Mouse (Mus musculus): ENCODE data around the gene Galnt2. TPM values are rescaled to one million over a fixed set of nuclear protein-coding genes. Genes with fewer than 3 reads are reported as not detected.

The Galnt2 gene
- polyA plus RNA-seq, 1 experiment from 2014 or later = 57.6 TPM

GRCm38 (mm10) chr8:124284333-124284711, 53.1 kb downstream of the Galnt2 start:
- 25% methylated on average over 6 of the region's 6 CpGs for WGBS
- peak overlapping the region; percentile 57 for H3K27ac ChIP-seq (ENCODE audit: low read length)
- no peak overlapping the region for H3K4me2 ChIP-seq (replicated peaks; ENCODE audit: low read depth, low read length)

DNA sequence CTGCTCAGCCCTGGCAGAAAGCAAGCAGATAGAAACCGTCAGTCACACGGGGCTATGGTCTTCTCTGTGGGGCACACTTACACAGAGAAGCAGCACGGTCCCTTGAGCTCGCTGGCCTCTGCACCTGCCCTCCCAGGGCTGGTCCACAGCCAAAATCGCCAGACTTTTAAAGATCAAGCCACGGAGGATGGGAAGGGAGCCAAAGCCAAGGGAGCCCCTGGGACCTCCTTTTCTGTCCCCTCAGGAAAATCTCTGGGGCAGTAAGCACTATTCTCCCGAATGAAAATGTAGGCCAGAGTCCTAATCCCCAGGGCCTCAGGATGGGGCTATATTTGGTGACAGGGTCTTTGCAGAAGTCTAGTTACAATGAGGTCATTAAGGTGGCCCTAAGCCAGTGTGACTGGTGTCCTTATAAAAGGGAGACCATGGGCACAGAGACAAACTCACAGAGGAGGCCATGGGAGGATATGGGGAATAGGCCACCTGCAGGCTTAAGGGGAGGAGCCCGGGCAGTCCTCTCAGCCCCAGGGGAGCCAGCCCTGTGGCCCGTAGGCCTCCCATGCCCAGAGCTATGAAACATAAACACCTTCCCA, 53.9 kb downstream of the Galnt2 start:
- no peak for ATAC-seq (ENCODE audit: insufficient number of reproducible peaks, insufficient read depth, low FRiP score, low read depth)
- H3K36me3 ChIP-seq (ENCODE audit: control insufficient read depth, insufficient read depth, low read length) = 0 out of 2 replicates have a peak, but pooled peaks cover 3% of the 10 kb centered on the region
- WGBS = 50% methylated on average over 9 of the region's 9 CpGs
- no peak overlapping the region for H3K9ac ChIP-seq (replicated peaks; ENCODE audit: low read depth, low read length)
- H3K4me3 ChIP-seq (ENCODE audit: low read depth, low read length) = no peak overlapping the region
- peaks cover 42% of the 10 kb centered on the region for H3K4me1 ChIP-seq (ENCODE audit: control insufficient read depth, insufficient read depth, low read length)
- H3K27me3 ChIP-seq (ENCODE audit: control insufficient read depth, insufficient read depth, low read length) = no peaks in the 10 kb centered on the region
- H3K9me3 ChIP-seq (ENCODE audit: control insufficient read depth, low read depth, low read length) = no peaks in the 10 kb centered on the region
- peak overlapping the region; percentile 57; the same call in 1 of the 2 replicates for H3K27ac ChIP-seq (ENCODE audit: low read length)
- H3K4me2 ChIP-seq (replicated peaks; ENCODE audit: low read depth, low read length) = no peak overlapping the region

More at GRCm38 (mm10) chr8:124284333-124284711, 53.1 kb downstream of the Galnt2 start:
- Histone ChIP-seq H3K9ac (replicated peaks; ENCODE audit: low read depth, low read length) (no peak overlapping the region), H3K36me3 (ENCODE audit: control insufficient read depth, insufficient read depth, low read length) (0 out of 2 replicates have a peak, but pooled peaks cover 3% of the 10 kb centered on the region), H3K27me3 (ENCODE audit: control insufficient read depth, insufficient read depth, low read length) (no peaks in the 10 kb centered on the region), H3K4me1 (ENCODE audit: control insufficient read depth, insufficient read depth, low read length) (peaks cover 46% of the 10 kb centered on the region), H3K9me3 (ENCODE audit: control insufficient read depth, low read depth, low read length) (no peaks in the 10 kb centered on the region), H3K4me3 (ENCODE audit: low read depth, low read length) (no peak overlapping the region)
- peak; percentile 21; the same call in 1 of the 2 replicates for ATAC-seq (ENCODE audit: insufficient number of reproducible peaks, insufficient read depth, low FRiP score, low read depth)

- peak; percentile 16 for ATAC-seq (ENCODE audit: insufficient number of reproducible peaks, insufficient read depth, low FRiP score, low read depth)
Observed at GRCm38 (mm10) chr8:124286461-124287124, 55.4 kb downstream of the Galnt2 start.

GRCm38 (mm10) chr8:124288215-124288864, 57.1 kb downstream of the Galnt2 start:
- Histone ChIP-seq H3K9ac (replicated peaks; ENCODE audit: low read depth, low read length) (no peak overlapping the region), H3K27me3 (ENCODE audit: control insufficient read depth, insufficient read depth, low read length) (no peaks in the 10 kb centered on the region), H3K9me3 (ENCODE audit: control insufficient read depth, low read depth, low read length) (no peaks in the 10 kb centered on the region), H3K4me3 (ENCODE audit: low read depth, low read length) (no peak overlapping the region), H3K4me1 (ENCODE audit: control insufficient read depth, insufficient read depth, low read length) (peaks cover 28% of the 10 kb centered on the region), H3K27ac (ENCODE audit: low read length) (no peak overlapping the region), H3K4me2 (replicated peaks; ENCODE audit: low read depth, low read length) (no peak overlapping the region), H3K36me3 (ENCODE audit: control insufficient read depth, insufficient read depth, low read length) (0 out of 2 replicates have a peak, but pooled peaks cover 2% of the 10 kb centered on the region)
- no peak for ATAC-seq (ENCODE audit: insufficient number of reproducible peaks, insufficient read depth, low FRiP score, low read depth)
- 81% methylated on average over 4 of the region's 4 CpGs for WGBS

More at GRCm38 (mm10) chr8:124286461-124287124, 55.4 kb downstream of the Galnt2 start:
- Histone ChIP-seq H3K4me3 (ENCODE audit: low read depth, low read length) (no peak overlapping the region), H3K36me3 (ENCODE audit: control insufficient read depth, insufficient read depth, low read length) (0 out of 2 replicates have a peak, but pooled peaks cover 3% of the 10 kb centered on the region), H3K27ac (ENCODE audit: low read length) (no peak overlapping the region; the same call in 1 of the 2 replicates), H3K27me3 (ENCODE audit: control insufficient read depth, insufficient read depth, low read length) (no peaks in the 10 kb centered on the region), H3K9me3 (ENCODE audit: control insufficient read depth, low read depth, low read length) (no peaks in the 10 kb centered on the region), H3K9ac (replicated peaks; ENCODE audit: low read depth, low read length) (no peak overlapping the region), H3K4me1 (ENCODE audit: control insufficient read depth, insufficient read depth, low read length) (peaks cover 37% of the 10 kb centered on the region), H3K4me2 (replicated peaks; ENCODE audit: low read depth, low read length) (no peak overlapping the region)
- WGBS = 62% methylated on average over 4 of the region's 4 CpGs

DNA sequence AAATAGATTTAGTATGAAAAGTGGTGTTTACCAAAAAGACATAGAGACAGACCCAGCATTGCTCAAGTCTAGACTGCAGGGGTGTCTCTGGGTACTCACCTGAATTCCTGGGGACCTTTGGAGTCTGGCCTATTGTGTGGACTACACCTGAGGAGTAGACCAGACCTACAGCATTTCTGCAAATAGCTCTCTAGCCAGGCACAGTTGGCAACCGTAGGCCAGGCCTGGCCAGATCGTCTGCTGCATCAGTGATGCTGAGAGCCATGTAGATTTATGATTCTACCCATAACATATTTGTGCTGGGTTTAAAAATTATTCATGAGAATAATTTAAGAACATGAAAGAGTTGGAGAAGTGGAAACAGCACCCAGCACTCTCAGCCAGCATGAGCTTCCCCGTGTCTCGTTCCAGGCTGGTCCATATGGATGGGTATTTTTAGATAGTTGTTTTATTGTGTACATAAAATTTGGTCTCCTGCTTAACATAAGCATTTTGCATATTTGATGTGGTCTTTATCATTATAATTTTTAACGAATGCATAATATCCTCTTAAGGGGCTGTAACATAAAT, 58.4 kb downstream of the Galnt2 start:
- ATAC-seq (ENCODE audit: insufficient number of reproducible peaks, insufficient read depth, low FRiP score, low read depth) = no peak
- no peaks in the 10 kb centered on the region for H3K27me3 ChIP-seq (ENCODE audit: control insufficient read depth, insufficient read depth, low read length)
- H3K36me3 ChIP-seq (ENCODE audit: control insufficient read depth, insufficient read depth, low read length) = no peaks in the 10 kb centered on the region
- no peak overlapping the region for H3K4me2 ChIP-seq (replicated peaks; ENCODE audit: low read depth, low read length)
- no peak overlapping the region for H3K9ac ChIP-seq (replicated peaks; ENCODE audit: low read depth, low read length)
- no peak overlapping the region for H3K4me3 ChIP-seq (ENCODE audit: low read depth, low read length)
- H3K9me3 ChIP-seq (ENCODE audit: control insufficient read depth, low read depth, low read length) = no peaks in the 10 kb centered on the region
- H3K4me1 ChIP-seq (ENCODE audit: control insufficient read depth, insufficient read depth, low read length) = peaks cover 26% of the 10 kb centered on the region
- 90% methylated on average over 5 of the region's 5 CpGs for WGBS
- no peak overlapping the region for H3K27ac ChIP-seq (ENCODE audit: low read length)

DNA sequence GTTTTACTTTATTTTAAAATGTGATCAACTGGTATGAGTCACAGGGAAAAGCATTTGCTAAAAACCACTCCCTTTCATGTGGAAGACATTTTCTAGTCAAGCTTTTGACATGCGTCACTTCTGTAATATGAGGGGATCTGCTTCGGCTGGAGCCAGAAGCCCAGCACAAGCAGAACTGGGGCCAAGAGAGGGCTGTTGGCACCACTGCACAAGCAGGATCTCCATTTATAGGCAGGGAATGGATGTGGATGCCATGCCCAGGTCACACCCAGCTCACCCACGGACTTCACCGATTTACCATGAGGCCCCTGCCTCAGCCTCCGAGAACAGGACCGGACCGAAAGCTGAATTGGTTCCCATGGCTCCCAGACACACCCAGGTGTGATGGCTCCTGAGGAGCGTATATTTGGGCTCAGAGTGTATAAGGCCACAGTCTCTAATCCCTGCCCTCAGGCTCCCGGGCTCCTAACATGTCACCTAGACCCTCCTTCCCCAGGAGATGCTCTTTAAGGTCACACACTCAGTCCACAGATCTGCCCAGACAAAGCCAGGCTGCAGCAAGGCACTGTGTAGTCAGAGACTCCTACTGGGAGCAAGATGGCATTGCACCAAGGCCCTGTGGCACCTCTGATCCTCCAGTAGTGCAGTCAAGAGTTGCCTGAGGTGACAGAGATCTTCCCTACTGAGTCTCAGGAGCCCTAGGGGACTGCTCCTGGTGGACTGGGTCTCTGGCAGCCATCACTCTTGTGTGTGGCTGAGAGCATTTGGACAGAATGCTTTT, 59.9 kb downstream of the Galnt2 start:
- no peak overlapping the region for H3K4me2 ChIP-seq (replicated peaks; ENCODE audit: low read depth, low read length)
- no peak overlapping the region for H3K27ac ChIP-seq (ENCODE audit: low read length)
- peaks cover 18% of the 10 kb centered on the region for H3K4me1 ChIP-seq (ENCODE audit: control insufficient read depth, insufficient read depth, low read length)
- H3K9me3 ChIP-seq (ENCODE audit: control insufficient read depth, low read depth, low read length) = no peaks in the 10 kb centered on the region
- 89% methylated on average over 9 of the region's 9 CpGs for WGBS
- H3K4me3 ChIP-seq (ENCODE audit: low read depth, low read length) = no peak overlapping the region
- ATAC-seq (ENCODE audit: insufficient number of reproducible peaks, insufficient read depth, low FRiP score, low read depth) = no peak
- no peaks in the 10 kb centered on the region for H3K36me3 ChIP-seq (ENCODE audit: control insufficient read depth, insufficient read depth, low read length)
- H3K27me3 ChIP-seq (ENCODE audit: control insufficient read depth, insufficient read depth, low read length) = no peaks in the 10 kb centered on the region
- H3K9ac ChIP-seq (replicated peaks; ENCODE audit: low read depth, low read length) = no peak overlapping the region

DNA sequence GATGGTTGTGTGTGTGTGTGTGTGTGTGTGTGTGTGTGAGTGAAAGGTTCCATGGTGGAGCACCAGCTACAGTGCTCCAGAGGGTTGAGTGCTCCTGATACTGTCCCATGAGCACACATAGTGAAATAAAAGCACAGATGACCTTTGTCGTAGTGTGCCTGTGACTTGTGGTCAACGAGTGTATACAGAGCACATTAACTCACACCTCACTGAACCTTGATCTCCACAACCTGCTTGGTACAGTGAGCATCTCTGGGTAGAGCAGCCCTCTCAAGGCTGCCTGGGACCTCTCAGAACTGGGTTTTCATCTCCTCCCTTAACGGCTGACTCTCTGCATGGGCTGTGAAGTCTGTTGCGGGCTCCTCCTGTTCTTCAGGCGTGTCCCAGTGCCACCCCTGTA, 60.5 kb downstream of the Galnt2 start:
- Histone ChIP-seq H3K36me3 (ENCODE audit: control insufficient read depth, insufficient read depth, low read length) (no peaks in the 10 kb centered on the region), H3K27me3 (ENCODE audit: control insufficient read depth, insufficient read depth, low read length) (no peaks in the 10 kb centered on the region), H3K4me2 (replicated peaks; ENCODE audit: low read depth, low read length) (no peak overlapping the region), H3K9me3 (ENCODE audit: control insufficient read depth, low read depth, low read length) (no peaks in the 10 kb centered on the region), H3K4me1 (ENCODE audit: control insufficient read depth, insufficient read depth, low read length) (peaks cover 16% of the 10 kb centered on the region), H3K4me3 (ENCODE audit: low read depth, low read length) (no peak overlapping the region), H3K9ac (replicated peaks; ENCODE audit: low read depth, low read length) (no peak overlapping the region), H3K27ac (ENCODE audit: low read length) (no peak overlapping the region)
- WGBS = 89% methylated on average over 5 of the region's 5 CpGs
- ATAC-seq (ENCODE audit: insufficient number of reproducible peaks, insufficient read depth, low FRiP score, low read depth) = no peak

- H3K36me3 ChIP-seq (ENCODE audit: control insufficient read depth, insufficient read depth, low read length) = no peaks in the 10 kb centered on the region
- no peaks in the 10 kb centered on the region for H3K27me3 ChIP-seq (ENCODE audit: control insufficient read depth, insufficient read depth, low read length)
- H3K4me1 ChIP-seq (ENCODE audit: control insufficient read depth, insufficient read depth, low read length) = peaks cover 16% of the 10 kb centered on the region
- H3K4me3 ChIP-seq (ENCODE audit: low read depth, low read length) = no peak overlapping the region
- no peaks in the 10 kb centered on the region for H3K9me3 ChIP-seq (ENCODE audit: control insufficient read depth, low read depth, low read length)
- H3K27ac ChIP-seq (ENCODE audit: low read length) = no peak overlapping the region
- WGBS = 78% methylated on average over 9 of the region's 9 CpGs
- ATAC-seq (ENCODE audit: insufficient number of reproducible peaks, insufficient read depth, low FRiP score, low read depth) = no peak
- H3K9ac ChIP-seq (replicated peaks; ENCODE audit: low read depth, low read length) = no peak overlapping the region
- no peak overlapping the region for H3K4me2 ChIP-seq (replicated peaks; ENCODE audit: low read depth, low read length)
Observed at GRCm38 (mm10) chr8:124292965-124293364, 61.8 kb downstream of the Galnt2 start.

Data from stomach, embryonic 14.5 days (tissue).